Mouse (Mus musculus) hindbrain, embryonic 11.5 days (tissue): ENCODE measurements around the gene Fpgs. TPM values are rescaled to one million over a fixed set of nuclear protein-coding genes. Genes with fewer than 3 reads are reported as not detected.
A peak's percentile ranks its signal among the peaks of the same experiment; 100 is the strongest.

Experiments used
- ATAC-seq: fragments of 200-750 bp; cut with Nextera tagmentation; 2 replicates; pipeline ENCODE4 v1.8.0; 2017; ENCODE audit warnings: mild to moderate bottlenecking, moderate TSS enrichment, moderate library complexity; ENCODE audit not compliant: low FRiP score
- DNase-seq: peaks from one replicate; pipeline ENCODE4 v3.0.0-alpha.2; 2015; ENCODE audit warnings: low spot score
- H3K27ac ChIP-seq: fragments of 300-500 bp; sonication (generic); 2 replicates; pipeline ENCODE4 v1.5.1; 2014; ENCODE audit warnings: mild to moderate bottlenecking, low read depth, low read length
- H3K27me3 ChIP-seq: fragments of 300-500 bp; sonication (generic); 2 replicates; pipeline ENCODE4 v1.6.1; 2014; ENCODE audit warnings: mild to moderate bottlenecking, low read length, moderate library complexity, mixed read lengths; ENCODE audit not compliant: control insufficient read depth, insufficient read depth
- H3K36me3 ChIP-seq: fragments of 300-500 bp; sonication (generic); 2 replicates; pipeline ENCODE4 v1.6.1; 2014; ENCODE audit warnings: mild to moderate bottlenecking, low read length, moderate library complexity, mixed read lengths; ENCODE audit not compliant: control insufficient read depth, insufficient read depth
- H3K4me1 ChIP-seq: fragments of 300-500 bp; sonication (generic); replicated peaks from 2 replicates; pipeline ENCODE4 v1.6.1; 2014; ENCODE audit warnings: low read length, mixed read lengths; ENCODE audit not compliant: control insufficient read depth, insufficient read depth
- H3K4me2 ChIP-seq: fragments of 300-500 bp; sonication (generic); replicated peaks from 2 replicates; pipeline ENCODE4 v1.6.1; 2014; ENCODE audit warnings: mild to moderate bottlenecking, low read depth, low read length
- H3K4me3 ChIP-seq: fragments of 300-500 bp; sonication (generic); 2 replicates; pipeline ENCODE4 v1.5.1; 2014; ENCODE audit warnings: low read depth, low read length
- H3K9ac ChIP-seq: fragments of 300-500 bp; sonication (generic); 2 replicates; pipeline ENCODE4 v1.6.1; 2014; ENCODE audit warnings: low read depth, low read length
- H3K9me3 ChIP-seq: fragments of 300-500 bp; sonication (generic); 2 replicates; pipeline ENCODE4 v1.6.1; 2016; ENCODE audit warnings: low read length; ENCODE audit not compliant: control insufficient read depth
- WGBS: fragments of 180-500 bp; shearing (Covaris S2); extraction: QIAGEN DNeasy Blood & Tissue Kit; methylation state at CpG from one replicate; pipeline ENCODE4 v1.1.7; 2014; 5-methylcytosine and 5-hydroxymethylcytosine counted together
- microRNA counts: library from miRNA; unstranded; fragments of <30 nt; microRNA quantifications from one replicate; lab custom pipeline; 2015
- polyA plus RNA-seq: library from polyadenylated mRNA; unstranded; fragments of >200 nt; fragmentation: Nextera tagmentation; extraction: Ambion mirVana; gene quantifications from 2 replicates; pipeline ENCODE4 v1.2.1, GENCODE M21; 2014

Gene Fpgs
- polyA plus RNA-seq, 1 experiment from 2014 or later = 11.2 TPM

- H3K4me2 ChIP-seq = no peak overlapping the region
- no peak for DNase-seq
- no peaks in the 10 kb centered on the region for H3K9me3 ChIP-seq
- H3K27ac ChIP-seq = peak overlapping the region; percentile 10; the same call in 1 of the 2 replicates
- H3K27me3 ChIP-seq = no peaks in the 10 kb centered on the region
- 40% methylated on average over 11 of the region's 11 CpGs for WGBS
- H3K36me3 ChIP-seq = no peaks in the 10 kb centered on the region
- H3K4me1 ChIP-seq = peaks cover 7% of the 10 kb centered on the region
- H3K9ac ChIP-seq = peak overlapping the region; percentile 31; the same call in 1 of the 2 replicates
- H3K4me3 ChIP-seq = no peak overlapping the region
- peak; percentile 17; the same call in 1 of the 2 replicates for ATAC-seq
Observed at GRCm38 (mm10) chr2:32637778-32638281, 66.1 kb downstream of the Fpgs start.

- ATAC-seq = no peak
- Histone ChIP-seq H3K27me3 (no peaks in the 10 kb centered on the region), H3K4me1 (peaks cover 7% of the 10 kb centered on the region)
Observed at GRCm38 (mm10) chr2:32636617-32637016, 67.3 kb downstream of the Fpgs start.

GRCm38 (mm10) chr2:32634277-32635105 lies 69.5 kb downstream of the Fpgs start:
- DNase-seq (no peak), ATAC-seq (no peak)
- 85% methylated on average over 10 of the region's 10 CpGs for WGBS
- H3K4me1 ChIP-seq = peaks cover 7% of the 10 kb centered on the region
- H3K9me3 ChIP-seq = no peaks in the 10 kb centered on the region
- H3K9ac ChIP-seq = no peak overlapping the region
- no peak overlapping the region for H3K4me3 ChIP-seq
- no peak overlapping the region for H3K4me2 ChIP-seq
- H3K36me3 ChIP-seq = no peaks in the 10 kb centered on the region
- no peaks in the 10 kb centered on the region for H3K27me3 ChIP-seq
- no peak overlapping the region for H3K27ac ChIP-seq

More at GRCm38 (mm10) chr2:32636617-32637016, 67.3 kb downstream of the Fpgs start:
- WGBS = 79% methylated on average over 7 of the region's 7 CpGs
- Histone ChIP-seq H3K36me3 (no peaks in the 10 kb centered on the region), H3K9me3 (no peaks in the 10 kb centered on the region), H3K27ac (no peak overlapping the region), H3K9ac (no peak overlapping the region), H3K4me2 (no peak overlapping the region), H3K4me3 (no peak overlapping the region)
- DNase-seq = no peak

- Histone ChIP-seq H3K27me3 (no peaks in the 10 kb centered on the region), H3K9me3 (no peaks in the 10 kb centered on the region), H3K4me1 (peaks cover 15% of the 10 kb centered on the region), H3K27ac (no peak overlapping the region), H3K9ac (no peak overlapping the region), H3K36me3 (no peaks in the 10 kb centered on the region), H3K4me3 (no peak overlapping the region), H3K4me2 (no peak overlapping the region)
- 85% methylated on average over 5 of the region's 5 CpGs for WGBS
- DNase-seq (no peak), ATAC-seq (no peak)
Observed at GRCm38 (mm10) chr2:32633660-32634059, 70.3 kb downstream of the Fpgs start.

MicroRNAs within 50 kb of the gene (microRNA counts, 519-probe panel; counts per million panel counts)
- microRNA mmu-miR-1954 (lab: Ali Mortazavi, UCI) (not detected), microRNA mmu-miR-2861 (lab: Ali Mortazavi, UCI) (not detected)

Other genes with a start within 250 kb of the Fpgs start
- 9.0 and 9.2 TPM in 2 replicates for gene Fam102a, start 168.8 kb downstream of the Fpgs start, polyA plus RNA-seq
- 115 and 125 TPM in 2 replicates for gene Dpm2, start 133.3 kb downstream of the Fpgs start, polyA plus RNA-seq
- 2.1 and 2.6 TPM in 2 replicates for gene Pip5kl1, start 129.3 kb downstream of the Fpgs start, polyA plus RNA-seq
- 0.37 and 0.42 TPM in 2 replicates for gene 9430097D07Rik, start 128.5 kb downstream of the Fpgs start, polyA plus RNA-seq
- 12.9 and 13.4 TPM in 2 replicates for gene St6galnac4, start 117.0 kb downstream of the Fpgs start, polyA plus RNA-seq
- gene St6galnac6, start 104.4 kb downstream of the Fpgs start, polyA plus RNA-seq = 3.2 and 5.0 TPM in 2 replicates
- 23.4 and 23.9 TPM in 2 replicates for gene Ak1, start 82.4 kb downstream of the Fpgs start, polyA plus RNA-seq
- 18.1 and 23.1 TPM in 2 replicates for gene Eng, start 57.5 kb downstream of the Fpgs start, polyA plus RNA-seq
- gene Cdk9, start 8.9 kb upstream of the Fpgs start, polyA plus RNA-seq = 77.3 and 79.9 TPM in 2 replicates
- 25.9 and 27.6 TPM in 2 replicates for gene Sh2d3c, start 16.9 kb upstream of the Fpgs start, polyA plus RNA-seq
- 2.3 and 3.0 TPM in 2 replicates for gene 6330409D20Rik, start 36.9 kb upstream of the Fpgs start, polyA plus RNA-seq
- 53.1 and 53.5 TPM in 2 replicates for gene Tor2a, start 53.1 kb upstream of the Fpgs start, polyA plus RNA-seq
- gene Ttc16, start 71.5 kb upstream of the Fpgs start, polyA plus RNA-seq = 0.22 and 0.34 TPM in 2 replicates
- 4.2 and 4.3 TPM in 2 replicates for gene Ptrh1, start 71.6 kb upstream of the Fpgs start, polyA plus RNA-seq
- 0.80 and 0.98 TPM in 2 replicates for gene Cfap157, start 80.3 kb upstream of the Fpgs start, polyA plus RNA-seq
- gene Stxbp1, start 143.1 kb upstream of the Fpgs start, polyA plus RNA-seq = 62.8 and 64.7 TPM in 2 replicates
- gene Fam129b, start 172.0 kb upstream of the Fpgs start, polyA plus RNA-seq = 11.6 and 13.1 TPM in 2 replicates